Mouse (Mus musculus): ENCODE measurements around the gene Ndc80. TPM values are rescaled to one million over a fixed set of nuclear protein-coding genes. Genes with fewer than 3 reads are reported as not detected.
"Not testable (repeated sequence)": the region's sequence is repeated elsewhere in the genome, so short reads cannot be mapped to it uniquely, and the experiment has no call there.

The Ndc80 gene
- under 1 TPM in 1 of 2 experiments, not detected in 1; 0.13 TPM for total RNA-seq (2021)
- long read RNA-seq, experiment 1: 0 reads
- long read RNA-seq, experiment 2: 0 reads

DNA sequence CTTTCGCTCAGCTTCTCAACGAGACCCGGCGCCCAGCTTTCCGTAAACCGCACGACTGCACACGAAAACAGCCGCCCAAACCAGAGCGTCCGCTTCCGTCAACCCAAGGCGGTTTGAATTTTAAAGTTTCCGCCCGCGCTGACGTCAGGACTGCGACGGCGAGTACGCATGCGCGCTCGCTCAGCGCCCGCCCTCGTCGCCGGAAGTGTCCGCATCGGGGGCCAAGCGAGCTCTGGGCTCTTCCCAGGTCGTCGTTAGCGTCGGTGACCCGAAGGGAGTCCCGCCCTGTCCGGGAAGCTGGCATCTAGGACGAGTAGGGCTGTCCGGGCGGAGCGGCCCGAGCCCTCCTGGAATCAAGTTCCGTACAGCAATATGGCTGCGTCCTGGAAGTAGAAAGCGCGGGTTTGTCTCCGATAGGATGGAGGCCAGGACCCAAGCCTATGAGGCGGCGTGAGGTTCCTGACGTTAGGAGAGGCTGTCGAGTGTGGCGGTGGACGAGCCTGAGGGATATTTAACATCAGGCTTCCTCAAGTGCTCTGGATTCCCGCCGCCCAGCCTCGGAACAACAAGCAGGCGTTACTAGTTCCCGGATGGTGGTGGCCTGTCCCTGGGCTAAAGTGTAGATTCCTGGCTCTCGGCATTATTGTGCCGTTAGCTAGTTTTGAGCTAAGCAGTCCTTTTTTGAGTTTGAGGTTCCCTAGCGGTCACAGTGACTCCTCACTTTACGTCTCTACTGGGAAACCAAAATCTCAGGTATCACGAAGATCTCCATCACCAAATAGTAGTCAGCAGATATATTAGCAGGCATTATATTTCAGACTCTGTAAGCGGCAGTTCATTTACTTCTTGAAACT lies at the start of gene Ndc80:
Ndc80 (minus strand) TSS at position 147 of the 854 bp plus-strand sequence.
- peak; percentile 97 for DNase-seq
- Histone ChIP-seq H3K27ac (peak within 1 kb of the TSS; percentile 95), H3K4me3 (peak within 1 kb of the TSS; percentile 72)
- peak; percentile 11; the same call in 1 of the 2 replicates for TF ChIP-seq CTCF (IDR thresholded peaks at IDR 0.05)
- intact Hi-C loops (cut with DNase I): loop anchor here (5.0 kb wide), 1 partner anchor 50 kb away; the partner anchor contains the start of gene Smchd1

DNA sequence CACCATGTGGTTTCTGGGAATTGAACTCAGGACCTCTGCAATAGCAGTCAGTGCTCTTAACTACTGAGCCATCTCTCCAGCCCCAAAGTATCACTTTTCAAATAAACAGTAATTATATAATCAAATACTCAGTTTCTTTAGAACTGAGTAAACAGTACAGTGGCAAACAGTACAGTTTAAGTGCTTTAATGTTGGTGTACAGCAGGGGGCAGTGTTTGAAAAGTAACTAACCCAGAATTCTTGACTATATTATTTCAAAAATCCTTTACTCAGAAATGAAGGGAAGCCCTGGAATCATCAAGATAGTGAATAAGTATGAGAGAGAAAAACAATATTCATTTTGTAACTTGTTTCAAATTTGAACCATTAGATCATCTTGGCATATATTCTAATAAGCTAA lies 35.0 kb upstream of the Ndc80 start:
- no peak for DNase-seq
- Histone ChIP-seq H3K4me3 (no peak overlapping the region), H3K27ac (no peak overlapping the region)
- TF ChIP-seq CTCF (IDR thresholded peaks at IDR 0.05): peak; percentile 76
- intact Hi-C loops (cut with DNase I): loop anchor here (5.0 kb wide), 1 partner anchor 311 kb away; no protein-coding TSS in a partner anchor

DNA sequence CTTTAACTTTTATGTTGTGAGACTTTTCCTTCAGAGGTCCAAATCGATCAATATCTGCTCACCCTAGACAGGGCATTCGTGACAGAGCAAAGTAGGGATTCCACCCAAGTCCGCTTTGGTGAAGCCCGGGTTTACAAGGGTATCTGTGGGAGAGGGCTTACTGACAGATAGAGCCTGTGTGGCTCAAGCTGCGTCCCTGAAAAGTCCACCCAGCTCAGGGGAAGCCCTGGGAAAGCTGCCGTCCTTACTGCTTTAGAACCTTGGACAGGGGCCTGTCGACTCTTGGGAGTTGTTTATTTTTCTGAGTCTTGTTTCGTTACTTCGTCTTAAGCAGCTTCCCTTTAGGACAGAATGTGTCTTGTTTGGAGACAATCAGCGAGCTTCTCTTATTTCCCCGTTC lies 26.2 kb upstream of the Ndc80 start:
- H3K27ac ChIP-seq: no peak overlapping the region
- TF ChIP-seq CTCF (IDR thresholded peaks at IDR 0.05): no peak
- intact Hi-C loops (cut with DNase I): loop anchor here (5.0 kb wide), 1 partner anchor 64 kb away; the partner anchor contains the start of gene Wdr43
- peak overlapping the region; percentile 91 for H3K4me3 ChIP-seq
- no peak for DNase-seq

DNA sequence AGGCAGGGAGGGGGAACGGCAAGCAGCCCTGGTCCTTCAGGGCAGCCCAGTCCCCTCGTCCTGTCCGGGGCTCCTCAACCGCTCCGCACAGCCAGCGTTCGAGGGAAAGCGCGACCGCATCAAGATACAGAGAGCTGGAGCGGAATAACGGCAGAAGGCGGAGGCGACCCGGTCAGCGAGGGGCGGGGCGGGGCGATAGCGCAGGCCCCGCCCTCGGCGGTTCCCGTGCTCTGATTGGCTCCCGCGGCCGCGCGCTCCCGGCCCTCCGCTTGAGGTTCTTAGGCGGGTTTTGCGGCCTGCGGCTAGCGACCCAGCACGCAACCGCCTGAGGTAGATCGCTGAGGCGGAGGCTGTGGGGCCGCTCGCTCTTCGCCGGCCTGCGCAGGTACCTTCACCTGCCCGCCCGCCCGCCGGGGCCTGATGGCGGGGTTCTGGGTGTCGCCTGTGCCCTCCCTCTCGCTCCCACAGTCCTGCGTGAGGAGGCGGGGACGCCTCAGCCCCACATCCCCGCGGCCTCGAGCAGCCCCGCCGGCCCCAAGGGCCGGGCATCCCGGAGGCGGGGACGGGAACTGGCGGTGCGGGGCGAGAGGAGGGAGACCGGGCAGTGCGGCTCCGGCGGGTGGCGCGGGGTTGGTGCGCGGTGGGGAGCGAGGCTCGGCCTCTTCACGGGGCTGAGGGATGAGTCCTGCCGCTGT lies 25.2 kb upstream of the Ndc80 start, which contains the start of gene Spdya:
Spdya (plus strand) TSS at position 305 of the 695 bp plus-strand sequence.
- intact Hi-C loops (cut with DNase I): loop anchor here (5.0 kb wide), 1 partner anchor 65 kb away; the partner anchor contains the start of gene Wdr43
- H3K4me3 ChIP-seq: peak within 1 kb of the TSS; percentile 91
- peak within 1 kb of the TSS; percentile 82 for H3K27ac ChIP-seq
- no peak for TF ChIP-seq CTCF (IDR thresholded peaks at IDR 0.05)
- DNase-seq: peak; percentile 91

DNA sequence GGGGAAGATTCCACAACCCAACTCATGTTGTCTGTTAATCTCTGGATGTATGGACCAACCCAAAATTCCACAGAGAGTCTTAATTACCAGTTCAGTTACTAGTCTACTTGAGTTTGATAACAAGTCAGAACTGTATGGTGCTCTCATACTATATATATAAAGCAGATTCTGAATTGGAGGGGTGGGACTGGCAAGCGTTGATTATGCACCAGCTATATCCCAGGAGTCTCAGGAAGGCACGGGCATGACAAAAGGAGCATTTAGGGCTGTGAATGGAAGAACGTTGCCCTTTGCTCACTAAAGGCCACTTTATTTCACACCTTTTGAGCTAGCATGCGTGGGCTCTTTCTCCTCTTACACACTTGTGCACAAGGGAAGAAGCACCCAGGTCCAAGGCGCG lies 24.7 kb upstream of the Ndc80 start:
- no peak for TF ChIP-seq CTCF (IDR thresholded peaks at IDR 0.05)
- intact Hi-C loops (cut with DNase I): loop anchor here (5.0 kb wide), 1 partner anchor 66 kb away; the partner anchor contains the start of gene Wdr43

DNA sequence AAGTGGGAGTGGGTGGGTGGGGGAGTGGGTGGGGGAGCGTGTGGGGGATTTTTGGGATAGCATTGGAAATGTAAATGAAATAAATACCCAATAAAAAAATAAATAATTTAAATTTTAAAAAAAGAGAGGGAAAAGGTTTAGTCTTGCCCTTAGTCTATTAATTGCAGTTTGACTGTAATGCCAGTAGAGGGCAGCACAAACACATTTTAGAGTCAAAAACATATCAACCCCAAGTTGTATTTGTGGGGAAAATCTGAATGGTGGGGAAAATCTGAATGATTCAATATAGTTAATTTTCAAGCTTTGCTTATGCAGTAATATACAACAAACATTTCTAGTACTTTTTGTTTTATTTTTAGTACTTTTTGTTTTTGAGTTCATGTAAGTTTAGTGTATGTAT lies 21.9 kb upstream of the Ndc80 start:
- TF ChIP-seq CTCF (IDR thresholded peaks at IDR 0.05): peak; percentile 75
- H3K4me3 ChIP-seq: no peak overlapping the region
- intact Hi-C loops (cut with DNase I): no loop called here
- H3K27ac ChIP-seq: no peak overlapping the region
- DNase-seq: no peak

More for the DNA sequence above, 24.7 kb upstream of the Ndc80 start:
- no peak for DNase-seq
- H3K4me3 ChIP-seq: peak overlapping the region; percentile 91
- peak overlapping the region; percentile 70 for H3K27ac ChIP-seq

DNA sequence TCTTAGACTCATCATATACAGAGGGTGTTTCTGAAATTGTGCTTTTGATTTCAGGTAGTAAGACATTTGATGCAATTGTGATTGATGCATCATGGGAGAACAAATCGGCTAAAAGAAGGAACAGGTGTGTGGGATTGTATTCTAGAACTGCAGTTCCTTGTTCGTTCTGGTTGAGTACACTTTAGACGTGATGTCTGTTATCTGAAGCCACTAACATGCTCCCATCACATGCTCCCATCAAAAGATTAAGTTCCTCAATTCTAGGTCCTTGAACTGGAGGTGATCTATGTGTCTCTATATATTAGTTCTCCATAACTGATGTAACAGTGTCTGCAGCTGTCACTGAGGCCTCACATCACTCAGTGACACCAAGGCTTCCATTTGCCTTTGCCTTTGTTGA lies 10.5 kb upstream of the Ndc80 start:
- Histone ChIP-seq H3K27ac (no peak overlapping the region), H3K4me3 (no peak overlapping the region)
- no peak for DNase-seq
- intact Hi-C loops (cut with DNase I): no loop called here
- no peak for TF ChIP-seq CTCF (IDR thresholded peaks at IDR 0.05)

DNA sequence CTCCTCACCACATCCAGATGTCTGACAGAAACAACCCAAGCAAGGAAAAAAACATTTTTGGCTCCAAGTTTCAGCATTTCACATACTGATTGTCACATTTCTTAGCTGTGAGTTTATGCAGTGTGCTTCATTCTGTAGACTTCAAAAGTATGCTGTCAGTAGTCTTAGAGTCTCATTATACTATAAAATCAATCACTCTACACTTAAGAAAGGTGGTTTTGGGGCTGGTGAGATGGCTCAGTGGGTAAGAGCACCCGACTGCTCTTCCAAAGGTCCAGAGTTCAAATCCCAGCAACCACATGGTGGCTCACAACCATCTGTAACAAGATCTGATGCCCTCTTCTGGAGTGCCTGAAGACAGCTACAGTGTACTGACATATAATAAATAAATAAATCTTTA lies 8.9 kb upstream of the Ndc80 start:
- DNase-seq; intact Hi-C loops (cut with DNase I); H3K4me3 ChIP-seq; H3K27ac ChIP-seq: not testable (repeated sequence)

DNA sequence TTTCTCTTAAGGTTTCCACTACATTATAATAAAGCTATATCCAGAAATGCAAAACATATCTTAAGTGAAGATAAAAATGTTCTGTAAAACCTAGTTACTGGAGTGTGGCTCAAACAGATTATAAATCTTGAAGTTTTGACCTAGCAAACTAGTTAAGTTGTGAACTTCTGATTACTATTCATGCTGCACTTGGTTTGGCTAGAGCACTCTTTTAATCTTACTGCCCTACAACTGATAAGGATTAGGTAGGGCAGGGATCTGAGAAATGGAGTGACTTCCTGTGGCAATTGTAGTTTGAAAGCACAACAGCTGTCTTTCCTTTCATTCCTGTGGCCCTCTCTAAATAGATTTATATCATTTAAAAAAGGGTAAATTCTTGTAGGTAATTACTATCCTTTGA lies 1.4 kb upstream of the Ndc80 start:
- no peak for TF ChIP-seq CTCF (IDR thresholded peaks at IDR 0.05)

DNA sequence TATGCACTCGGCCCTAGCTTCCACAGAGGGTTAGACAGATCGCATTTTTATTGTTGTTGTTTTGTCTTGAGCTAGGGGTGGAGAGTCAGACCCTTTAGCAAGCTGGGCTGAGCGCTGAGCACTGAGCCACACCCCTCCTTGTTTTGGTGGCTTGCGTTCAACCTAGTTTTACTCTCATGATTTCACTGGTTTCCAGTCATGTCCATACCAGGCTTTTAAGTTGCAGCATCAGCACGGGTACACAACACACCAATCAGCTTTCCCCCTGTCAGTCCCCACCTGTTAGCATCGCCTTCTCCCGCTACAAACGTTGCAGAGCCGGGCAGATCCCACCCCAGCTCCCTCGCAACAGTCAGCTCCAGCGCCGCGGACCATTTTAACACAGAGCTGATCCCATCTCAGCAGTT lies 352 bp downstream of the Ndc80 start:
- H3K4me3 ChIP-seq: peak overlapping the region; percentile 72
- no peak for TF ChIP-seq CTCF (IDR thresholded peaks at IDR 0.05)
- DNase-seq: no peak
- intact Hi-C loops (cut with DNase I): loop anchor here (5.0 kb wide), 1 partner anchor 49 kb away; the partner anchor contains the start of gene Smchd1
- peak overlapping the region; percentile 95 for H3K27ac ChIP-seq

More for the DNA sequence above, 1.4 kb upstream of the Ndc80 start:
- no peak overlapping the region for H3K27ac ChIP-seq
- H3K4me3 ChIP-seq: no peak overlapping the region
- intact Hi-C loops (cut with DNase I): loop anchor here (5.0 kb wide), 1 partner anchor 51 kb away; the partner anchor contains the start of gene Smchd1
- DNase-seq: no peak

DNA sequence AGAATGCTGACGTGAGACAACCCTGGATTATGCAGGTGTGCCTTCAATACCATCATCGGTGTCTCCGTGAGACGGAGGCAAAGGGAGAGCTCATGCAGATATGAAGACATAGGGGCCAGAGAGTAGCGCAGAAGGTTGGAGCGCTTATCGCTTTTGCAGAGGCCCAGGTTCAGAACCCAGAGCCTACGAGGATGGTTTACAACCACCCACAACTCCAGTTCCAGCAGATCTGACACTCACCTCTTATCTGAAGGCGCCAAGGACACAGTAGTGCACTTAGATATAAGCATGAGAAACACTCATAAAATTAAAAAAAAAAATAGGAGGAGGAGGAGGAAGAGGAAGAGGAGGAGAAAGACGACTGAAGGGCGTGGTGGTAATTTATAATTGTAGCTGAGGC lies 16.4 kb downstream of the Ndc80 start:
- DNase-seq: no peak
- Histone ChIP-seq H3K4me3 (no peak overlapping the region), H3K27ac (no peak overlapping the region)
- intact Hi-C loops (cut with DNase I): no loop called here
- TF ChIP-seq CTCF (IDR thresholded peaks at IDR 0.05): no peak

DNA sequence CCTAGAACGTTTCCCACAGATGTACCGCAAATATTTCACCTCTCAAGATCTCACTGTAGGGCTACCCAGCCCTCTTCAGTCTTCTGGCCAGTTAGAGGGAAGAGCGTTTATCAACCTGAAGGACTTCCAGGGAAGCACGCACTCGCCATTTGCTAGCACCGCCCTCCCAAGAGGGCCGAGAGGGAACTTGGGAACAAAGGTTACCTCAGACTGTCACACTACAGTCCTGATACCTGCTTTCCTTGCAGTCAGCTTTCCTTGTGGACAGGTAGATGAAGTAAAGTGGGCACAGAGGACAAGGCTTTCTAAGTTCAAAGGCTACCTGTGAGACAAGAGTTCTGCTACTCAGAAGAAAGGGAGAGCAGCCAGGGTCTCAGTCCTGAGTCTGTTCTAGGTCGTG lies 19.8 kb downstream of the Ndc80 start:
- TF ChIP-seq CTCF (IDR thresholded peaks at IDR 0.05): no peak
- no peak overlapping the region for H3K4me3 ChIP-seq
- no peak for DNase-seq
- intact Hi-C loops (cut with DNase I): no loop called here
- no peak overlapping the region for H3K27ac ChIP-seq

DNA sequence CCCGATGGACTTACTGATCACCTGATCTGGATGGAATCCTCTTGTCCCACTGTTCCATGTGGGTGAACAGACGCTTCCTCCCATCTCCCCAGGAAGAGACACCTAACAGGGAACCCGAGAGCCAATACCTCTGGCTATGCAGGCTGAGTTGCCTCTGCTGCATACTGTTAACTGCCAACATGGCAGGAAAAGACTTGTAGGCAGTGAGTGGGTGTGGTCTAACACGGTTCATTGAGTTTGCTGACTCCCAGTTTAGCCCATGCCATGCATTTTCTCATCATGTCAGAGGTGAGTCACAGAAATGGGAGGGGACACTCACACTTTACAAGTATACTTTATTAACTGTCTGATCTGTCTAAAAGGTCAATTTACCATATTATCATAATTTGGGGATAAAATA lies 30.9 kb downstream of the Ndc80 start:
- Histone ChIP-seq H3K27ac (no peak overlapping the region), H3K4me3 (no peak overlapping the region)
- TF ChIP-seq CTCF (IDR thresholded peaks at IDR 0.05): no peak

More for the DNA sequence above, 30.9 kb downstream of the Ndc80 start:
- intact Hi-C loops (cut with DNase I): no loop called here
- DNase-seq: no peak

All from gastrocnemius, adult 2 months (tissue).